Mouse (Mus musculus) kidney, adult 2 months (tissue): ENCODE results near the gene Pex3.
A peak's percentile ranks its signal among the peaks of the same experiment; 100 is the strongest.

Experiments used
- CTCF ChIP-seq: fragments of 200-500 bp; conservative IDR thresholded peaks from 2 replicates; pipeline ENCODE4 v1.5.1; 2011; ENCODE audit warnings: low read depth, mild to moderate bottlenecking, control low read depth, low read length, moderate library complexity, mixed read lengths; ENCODE audit not compliant: insufficient read depth, insufficient read length
- POLR2A ChIP-seq: fragments of 200-500 bp; IDR thresholded peaks from one replicate; pipeline ENCODE4 v1.6.1; 2011; ENCODE audit warnings: low read depth, low read length, control low read depth

DNA sequence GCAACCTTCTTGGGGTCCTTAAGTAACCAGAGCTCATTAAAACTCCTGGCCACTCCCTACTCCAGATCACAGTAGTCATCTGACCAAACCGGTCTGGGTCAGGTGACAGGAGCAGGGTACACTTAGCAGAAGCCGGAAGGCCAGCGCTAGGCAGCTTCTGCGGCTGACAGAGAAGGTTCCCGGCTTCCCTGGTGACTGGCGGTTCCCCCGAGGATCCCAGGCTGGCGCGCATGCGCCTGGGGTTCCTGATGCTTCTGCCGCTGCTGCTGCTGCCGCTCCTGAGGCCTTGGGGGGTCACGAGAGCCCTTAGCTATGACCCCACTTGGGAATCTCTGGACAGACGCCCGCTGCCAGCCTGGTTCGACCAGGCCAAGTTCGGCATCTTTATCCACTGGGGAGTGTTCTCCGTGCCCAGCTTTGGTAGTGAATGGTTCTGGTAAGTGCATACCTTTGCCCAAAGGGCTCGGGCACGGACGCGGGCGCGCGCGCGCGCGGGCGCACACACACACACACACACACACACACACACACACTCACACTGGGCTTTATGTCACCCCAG, 51.9 kb downstream of the Pex3 start:
- peak; percentile 26 for TF ChIP-seq POLR2A
- TF ChIP-seq CTCF = no peak
